Comparison of ENCODE assay signal across 20 mouse cellular contexts in the genomic region with DNA sequence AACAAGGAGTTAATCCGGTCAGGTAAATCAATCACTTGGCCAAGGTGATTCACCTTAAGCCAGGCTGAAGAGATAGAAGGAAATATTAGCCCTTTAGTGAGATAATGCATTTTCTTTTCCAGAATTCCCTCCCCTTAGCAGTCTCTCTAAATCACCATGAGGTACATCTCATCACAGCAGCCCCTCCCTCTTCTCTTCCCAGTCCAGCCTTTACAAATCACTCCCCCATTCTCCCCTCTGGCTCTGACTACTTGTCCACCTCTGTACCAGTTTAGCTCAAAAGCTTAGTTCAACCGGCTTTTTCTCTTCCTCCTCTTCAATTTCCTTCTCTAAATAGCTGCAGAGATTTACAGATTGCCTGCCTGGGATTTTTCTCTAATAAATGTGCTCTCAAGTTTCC. TPM values are rescaled to one million over a fixed set of nuclear protein-coding genes. Genes with fewer than 3 reads are reported as not detected.
DNase-seq lines count a peak whose midpoint lies in the region; ATAC-seq and TF ChIP-seq lines count a peak whose summit lies in the region.
"Had no signal": no experiment of that assay in that cellular context is flagged by ENCODE, and none has a peak within 500 bp of the region (broad histone marks: within the 10 kb centered on the region; RNA-seq: fewer than 3 reads in every experiment).

No protein-coding gene starts in this region.

- no peak overlapping the region for H3K4me3 ChIP-seq in heart, embryonic 10.5 days
- no peak overlapping the region for H3K4me3 ChIP-seq in intestine, embryonic 16.5 days (ENCODE audit: low read length)
- no peak overlapping the region for H3K4me3 ChIP-seq in intestine, embryonic 15.5 days (replicated peaks)
- no peak overlapping the region for H3K4me3 ChIP-seq in lung, postnatal 0 days (ENCODE audit: low read depth, low read length)
- no peak overlapping the region for H3K4me3 ChIP-seq in lung, adult 2 months (replicated peaks; ENCODE audit: extremely low read depth, low read depth, low read length)
- H3K4me3 ChIP-seq in stomach, postnatal 0 days (ENCODE audit: low read depth, low read length), result no peak overlapping the region
- H3K4me3 ChIP-seq: embryonic facial prominence, embryonic 15.5 days; erythroblast, embryonic 14.5 days; forebrain, embryonic 10.5 days; forebrain, embryonic 15.5 days; heart, embryonic 12.5 days; hindbrain, embryonic 12.5 days had no signal

- H3K36me3 ChIP-seq in heart, embryonic 10.5 days, result no peaks in the 10 kb centered on the region
- H3K36me3 ChIP-seq in intestine, embryonic 16.5 days (ENCODE audit: control insufficient read depth, insufficient read depth, low read length), result no peaks in the 10 kb centered on the region
- H3K36me3 ChIP-seq in intestine, embryonic 15.5 days, result no peaks in the 10 kb centered on the region
- no peaks in the 10 kb centered on the region for H3K36me3 ChIP-seq in lung, postnatal 0 days (ENCODE audit: insufficient read depth, low read length)
- no peaks in the 10 kb centered on the region for H3K36me3 ChIP-seq in stomach, postnatal 0 days (ENCODE audit: control insufficient read depth, insufficient read depth, low read length)
- H3K36me3 ChIP-seq: embryonic facial prominence, embryonic 15.5 days; forebrain, embryonic 10.5 days; forebrain, embryonic 15.5 days; heart, embryonic 12.5 days; hindbrain, embryonic 12.5 days had no signal

- peak overlapping the region; percentile 54 for H3K27ac ChIP-seq in heart, embryonic 10.5 days
- H3K27ac ChIP-seq in intestine, embryonic 16.5 days (ENCODE audit: low read length), result no peak overlapping the region
- no peak overlapping the region for H3K27ac ChIP-seq in intestine, embryonic 15.5 days
- H3K27ac ChIP-seq in lung, postnatal 0 days (ENCODE audit: low read length), result no peak overlapping the region
- no peak overlapping the region for H3K27ac ChIP-seq in stomach, postnatal 0 days (replicated peaks)
- H3K27ac ChIP-seq: embryonic facial prominence, embryonic 15.5 days; forebrain, embryonic 10.5 days; forebrain, embryonic 15.5 days; hindbrain, embryonic 12.5 days had no signal

- DNase-seq in heart, embryonic 10.5 days (ENCODE audit: low spot score), result no peak
- no peak for DNase-seq in heart, postnatal 36 days
- peak; percentile 22 for DNase-seq in lung, postnatal 0 days (ENCODE audit: low spot score)
- no peak for DNase-seq in lung, adult 2 months
- DNase-seq in stomach, postnatal 0 days (ENCODE audit: low spot score), result no peak
- DNase-seq: cerebellum, adult 11 months; cerebellum, adult 8-10 months; cerebellum, postnatal 14 days; embryo, embryonic 11 days; gastrocnemius, postnatal 10 days; heart, adult 18-20 months; heart, postnatal 4 days had no signal

- H3K9me3 ChIP-seq in heart, embryonic 10.5 days, result no peaks in the 10 kb centered on the region
- no peaks in the 10 kb centered on the region for H3K9me3 ChIP-seq in intestine, embryonic 16.5 days (ENCODE audit: control insufficient read depth, low read length)
- H3K9me3 ChIP-seq in intestine, embryonic 15.5 days, result no peaks in the 10 kb centered on the region
- no peaks in the 10 kb centered on the region for H3K9me3 ChIP-seq in lung, postnatal 0 days (ENCODE audit: low read length)
- no peaks in the 10 kb centered on the region for H3K9me3 ChIP-seq in stomach, postnatal 0 days (ENCODE audit: control insufficient read depth, low read length)
- H3K9me3 ChIP-seq: embryonic facial prominence, embryonic 15.5 days; forebrain, embryonic 10.5 days; forebrain, embryonic 15.5 days; heart, embryonic 12.5 days; hindbrain, embryonic 12.5 days had no signal

- intact Hi-C loops in heart, postnatal 36 days (cut with DNase I), result no loop called here

- TF ChIP-seq POLR2A in lung, adult 2 months (IDR thresholded peaks at IDR 0.05; ENCODE audit: borderline replicate concordance, extremely low read depth, low read depth, low read length), result no peak

- H3K27me3 ChIP-seq in heart, embryonic 10.5 days (ENCODE audit: insufficient read depth, poor library complexity, severe bottlenecking), result no peaks in the 10 kb centered on the region
- H3K27me3 ChIP-seq in intestine, embryonic 16.5 days (replicated peaks; ENCODE audit: control insufficient read depth, insufficient read depth, low read length), result no peaks in the 10 kb centered on the region
- no peaks in the 10 kb centered on the region for H3K27me3 ChIP-seq in intestine, embryonic 15.5 days (replicated peaks)
- no peaks in the 10 kb centered on the region for H3K27me3 ChIP-seq in lung, postnatal 0 days (replicated peaks; ENCODE audit: insufficient read depth, low read length)
- no peaks in the 10 kb centered on the region for H3K27me3 ChIP-seq in stomach, postnatal 0 days (ENCODE audit: control insufficient read depth, insufficient read depth, low read length)
- H3K27me3 ChIP-seq: embryonic facial prominence, embryonic 15.5 days; forebrain, embryonic 15.5 days; heart, embryonic 12.5 days; hindbrain, embryonic 12.5 days had no signal

- no peak overlapping the region for H3K4me2 ChIP-seq in intestine, embryonic 16.5 days (ENCODE audit: low read depth, low read length)
- no peak overlapping the region for H3K4me2 ChIP-seq in intestine, embryonic 15.5 days (replicated peaks)
- no peak overlapping the region for H3K4me2 ChIP-seq in lung, postnatal 0 days (replicated peaks; ENCODE audit: low read depth, low read length)
- no peak overlapping the region for H3K4me2 ChIP-seq in stomach, postnatal 0 days (replicated peaks; ENCODE audit: low read depth)
- H3K4me2 ChIP-seq: embryonic facial prominence, embryonic 15.5 days; forebrain, embryonic 15.5 days; heart, embryonic 12.5 days; hindbrain, embryonic 12.5 days had no signal

- H3K9ac ChIP-seq in intestine, embryonic 16.5 days (ENCODE audit: low read depth, low read length), result 0 out of 2 replicates have a peak overlapping the region, but pooled peaks have one; percentile 24
- H3K9ac ChIP-seq in intestine, embryonic 15.5 days, result no peak overlapping the region
- no peak overlapping the region for H3K9ac ChIP-seq in lung, postnatal 0 days (replicated peaks; ENCODE audit: low read depth)
- no peak overlapping the region for H3K9ac ChIP-seq in stomach, postnatal 0 days (ENCODE audit: low read length)
- H3K9ac ChIP-seq: embryonic facial prominence, embryonic 15.5 days; forebrain, embryonic 15.5 days; heart, embryonic 12.5 days; hindbrain, embryonic 12.5 days had no signal

- peaks cover 15% of the 10 kb centered on the region for H3K4me1 ChIP-seq in heart, embryonic 10.5 days
- peaks cover 6% of the 10 kb centered on the region for H3K4me1 ChIP-seq in intestine, embryonic 16.5 days (ENCODE audit: control insufficient read depth, insufficient read depth, low read length)
- no peaks in the 10 kb centered on the region; the same call in 1 of the 2 replicates for H3K4me1 ChIP-seq in intestine, embryonic 15.5 days (replicated peaks)
- no peaks in the 10 kb centered on the region for H3K4me1 ChIP-seq in lung, postnatal 0 days (ENCODE audit: insufficient read depth, low read depth, low read length)
- no peaks in the 10 kb centered on the region for H3K4me1 ChIP-seq in lung, adult 2 months (ENCODE audit: control insufficient read depth, insufficient read depth, low read length)
- H3K4me1 ChIP-seq in stomach, postnatal 0 days (replicated peaks; ENCODE audit: control insufficient read depth, insufficient read depth), result no peaks in the 10 kb centered on the region
- H3K4me1 ChIP-seq: forebrain, embryonic 15.5 days; hindbrain, embryonic 12.5 days had no signal

- TF ChIP-seq CTCF in lung, postnatal 0 days (IDR thresholded peaks at IDR 0.05), result no peak
- TF ChIP-seq CTCF in lung, adult 2 months (IDR thresholded peaks at IDR 0.05; ENCODE audit: insufficient read depth, low read length), result no peak
- TF ChIP-seq CTCF in stomach, postnatal 0 days (IDR thresholded peaks at IDR 0.05; ENCODE audit: low read depth), result no peak

- 22% methylated on average over 2 of the region's 2 CpGs for WGBS in heart, embryonic 10.5 days
- WGBS in intestine, embryonic 16.5 days, result 26% methylated on average over 2 of the region's 2 CpGs
- 23% methylated on average over 2 of the region's 2 CpGs for WGBS in intestine, embryonic 15.5 days
- 13% methylated on average over 2 of the region's 2 CpGs for WGBS in lung, postnatal 0 days
- WGBS in lung, adult 2 months, result 13% methylated on average over 2 of the region's 2 CpGs
- 18% methylated on average over 2 of the region's 2 CpGs for WGBS in stomach, postnatal 0 days

- peak; percentile 46; the same call in 1 of the 2 replicates for ATAC-seq in intestine, embryonic 16.5 days
- ATAC-seq in intestine, embryonic 15.5 days, result no peak
- ATAC-seq in lung, postnatal 0 days, result no peak
- ATAC-seq in stomach, postnatal 0 days (ENCODE audit: low FRiP score, low TSS enrichment), result peak; percentile 35; the same call in 1 of the 2 replicates
- ATAC-seq: forebrain, embryonic 15.5 days had no signal

- no peak for TF ChIP-seq EP300 in lung, postnatal 0 days (IDR thresholded peaks at IDR 0.05)
- no peak for TF ChIP-seq EP300 in stomach, postnatal 0 days (optimal IDR thresholded peaks at IDR 0.05)

RNA-seq across cellular contexts. Expression of a gene that starts 18.4 kb away (rescaled TPM):
- polyA plus RNA-seq in heart, embryonic 10.5 days (2016; fragmentation: Nextera tagmentation; extraction: Ambion mirVana), result 13.9 and 15.3 TPM in 2 replicates
- 10 to 100 TPM; 65.4 to 71.2 TPM for total RNA-seq in heart, postnatal 36 days (2021)
- 23.4 and 30.9 TPM in 2 replicates for polyA plus RNA-seq in intestine, embryonic 16.5 days (2015; fragmentation: Nextera tagmentation; extraction: Ambion mirVana)
- polyA plus RNA-seq in intestine, embryonic 15.5 days (2015; fragmentation: Nextera tagmentation; extraction: Ambion mirVana), result 28.6 and 31.3 TPM in 2 replicates
- 23.7 and 32.4 TPM in 2 replicates for polyA plus RNA-seq in lung, postnatal 0 days (2015; fragmentation: Nextera tagmentation; extraction: Ambion mirVana)
- 93.2 and 95.3 TPM in 2 replicates for polyA plus RNA-seq in lung, adult 2 months (2012; rRNA removed)
- 14.1 and 14.2 TPM in 2 replicates for polyA plus RNA-seq in stomach, postnatal 0 days (2015; fragmentation: Nextera tagmentation; extraction: Ambion mirVana)

Comparison
In these comparisons a context has a peak if more than half of its experiments do, and no peak if none do; other contexts are left out.
1. ATAC-seq: peak in intestine, embryonic 16.5 days (single experiment) and stomach, postnatal 0 days (single experiment); none in intestine, embryonic 15.5 days (single experiment) and lung, postnatal 0 days (single experiment).